Mouse (Mus musculus): ENCODE measurements around the gene Rab42. TPM values are rescaled to one million over a fixed set of nuclear protein-coding genes. Genes with fewer than 3 reads are reported as not detected.

The Rab42 gene
- total RNA-seq, 2 experiments from 2014 or later = not detected

Other genes starting within 250 kb of the Rab42 start
- not detected in 2 replicates for gene Gm10300, start 228.7 kb downstream of the Rab42 start, total RNA-seq (2014; fragmentation: Nextera tagmentation)
- 0.30 and 0.31 TPM in 2 replicates for gene Gm10300, start 228.7 kb downstream of the Rab42 start, total RNA-seq (2017)
- gene Epb41, start 228.1 kb downstream of the Rab42 start, total RNA-seq (2014; fragmentation: Nextera tagmentation) = 66.9 and 75.3 TPM in 2 replicates
- 51.4 and 53.0 TPM in 2 replicates for gene Epb41, start 228.1 kb downstream of the Rab42 start, total RNA-seq (2017)
- not detected in 2 replicates for gene Oprd1, start 158.9 kb downstream of the Rab42 start, total RNA-seq (2014; fragmentation: Nextera tagmentation)
- gene Oprd1, start 158.9 kb downstream of the Rab42 start, total RNA-seq (2017) = not detected in 2 replicates
- gene Ythdf2, start 91.1 kb downstream of the Rab42 start, total RNA-seq (2014; fragmentation: Nextera tagmentation) = 55.2 and 65.3 TPM in 2 replicates
- gene Ythdf2, start 91.1 kb downstream of the Rab42 start, total RNA-seq (2017) = 63.6 and 81.8 TPM in 2 replicates
- 16.8 and 20.9 TPM in 2 replicates for gene Gmeb1, start 41.8 kb downstream of the Rab42 start, total RNA-seq (2014; fragmentation: Nextera tagmentation)
- 15.3 and 18.0 TPM in 2 replicates for gene Gmeb1, start 41.8 kb downstream of the Rab42 start, total RNA-seq (2017)
- gene Taf12, start 29.0 kb downstream of the Rab42 start, total RNA-seq (2014; fragmentation: Nextera tagmentation) = 23.1 and 25.5 TPM in 2 replicates
- gene Taf12, start 29.0 kb downstream of the Rab42 start, total RNA-seq (2017) = 47.0 and 48.7 TPM in 2 replicates
- gene Trnau1ap, start 26.2 kb upstream of the Rab42 start, total RNA-seq (2014; fragmentation: Nextera tagmentation) = 29.7 and 36.3 TPM in 2 replicates
- gene Trnau1ap, start 26.2 kb upstream of the Rab42 start, total RNA-seq (2017) = 37.8 and 54.9 TPM in 2 replicates
- gene Rcc1, start 50.2 kb upstream of the Rab42 start, total RNA-seq (2014; fragmentation: Nextera tagmentation) = 58.8 and 68.9 TPM in 2 replicates
- 46.8 and 53.3 TPM in 2 replicates for gene Rcc1, start 50.2 kb upstream of the Rab42 start, total RNA-seq (2017)
- gene Phactr4, start 119.1 kb upstream of the Rab42 start, total RNA-seq (2014; fragmentation: Nextera tagmentation) = 29.2 and 36.8 TPM in 2 replicates
- 4.2 and 8.1 TPM in 2 replicates for gene Phactr4, start 119.1 kb upstream of the Rab42 start, total RNA-seq (2017)
- gene Med18, start 160.5 kb upstream of the Rab42 start, total RNA-seq (2014; fragmentation: Nextera tagmentation) = 9.2 and 16.1 TPM in 2 replicates
- gene Med18, start 160.5 kb upstream of the Rab42 start, total RNA-seq (2017) = 9.9 and 16.2 TPM in 2 replicates
- gene Sesn2, start 207.1 kb upstream of the Rab42 start, total RNA-seq (2014; fragmentation: Nextera tagmentation) = 3.4 and 3.9 TPM in 2 replicates
- gene Sesn2, start 207.1 kb upstream of the Rab42 start, total RNA-seq (2017) = 2.1 and 2.9 TPM in 2 replicates
- gene Atpif1, start 230.3 kb upstream of the Rab42 start, total RNA-seq (2014; fragmentation: Nextera tagmentation) = 781 and 857 TPM in 2 replicates
- gene Atpif1, start 230.3 kb upstream of the Rab42 start, total RNA-seq (2017) = 1,252 and 1,475 TPM in 2 replicates
- gene Dnajc8, start 232.2 kb upstream of the Rab42 start, total RNA-seq (2014; fragmentation: Nextera tagmentation) = 136 and 140 TPM in 2 replicates
- 369 and 376 TPM in 2 replicates for gene Dnajc8, start 232.2 kb upstream of the Rab42 start, total RNA-seq (2017)